Mouse (Mus musculus) midbrain, postnatal 0 days (tissue): ENCODE measurements around the gene Dnajc27. TPM values are rescaled to one million over a fixed set of nuclear protein-coding genes. Genes with fewer than 3 reads are reported as not detected.

ENCODE experiments used
- ATAC-seq: fragments of 200-750 bp; cut with Nextera tagmentation; 2 replicates; pipeline ENCODE4 v1.8.0; 2017; ENCODE audit warnings: moderate number of reproducible peaks, mild to moderate bottlenecking, moderate TSS enrichment, moderate library complexity; ENCODE audit not compliant: low FRiP score
- DNase-seq: peaks from one replicate; pipeline ENCODE4 v3.0.0-alpha.2; 2015; ENCODE audit warnings: low spot score
- H3K27ac ChIP-seq: fragments of 300-500 bp; sonication (generic); 2 replicates; pipeline ENCODE4 v1.5.1; 2014; ENCODE audit warnings: low read depth, mild to moderate bottlenecking, low read length, mixed read lengths
- H3K27me3 ChIP-seq: fragments of 300-500 bp; sonication (generic); 2 replicates; pipeline ENCODE4 v1.6.1; 2014; ENCODE audit warnings: low read length, control low read depth, mixed read lengths; ENCODE audit not compliant: insufficient read depth
- H3K36me3 ChIP-seq: fragments of 300-500 bp; sonication (generic); 2 replicates; pipeline ENCODE4 v1.6.1; 2014; ENCODE audit warnings: low read length, control low read depth, mixed read lengths; ENCODE audit not compliant: insufficient read depth
- H3K4me1 ChIP-seq: fragments of 300-500 bp; sonication (generic); 2 replicates; pipeline ENCODE4 v1.6.1; 2014; ENCODE audit warnings: mild to moderate bottlenecking, control low read depth, antibody characterized with exemption, low read length, mixed read lengths; ENCODE audit not compliant: insufficient read depth
- H3K4me2 ChIP-seq: fragments of 300-500 bp; sonication (generic); 2 replicates; pipeline ENCODE4 v1.6.1; 2014; ENCODE audit warnings: low read depth, mild to moderate bottlenecking, low read length, mixed read lengths; ENCODE audit not compliant: poor library complexity, severe bottlenecking
- H3K4me3 ChIP-seq: fragments of 300-500 bp; sonication (generic); 2 replicates; pipeline ENCODE4 v1.5.1; 2014; ENCODE audit warnings: low read depth, mild to moderate bottlenecking, low read length, moderate library complexity
- H3K9ac ChIP-seq: fragments of 300-500 bp; sonication (generic); replicated peaks from 2 replicates; pipeline ENCODE4 v1.6.1; 2014; ENCODE audit warnings: mild to moderate bottlenecking, low read length, moderate library complexity, mixed read lengths; ENCODE audit not compliant: poor library complexity, severe bottlenecking
- H3K9me3 ChIP-seq: fragments of 300-500 bp; sonication (generic); 2 replicates; pipeline ENCODE4 v1.6.1; 2016; ENCODE audit warnings: low read length, control low read depth
- CTCF ChIP-seq: IDR thresholded peaks from 2 replicates; pipeline ENCODE4 v1.5.1; 2016; ENCODE audit warnings: antibody characterized with exemption, mild to moderate bottlenecking
- WGBS: fragments of 180-500 bp; shearing (Covaris S2); extraction: QIAGEN DNeasy Blood & Tissue Kit; methylation state at CpG from one replicate; pipeline ENCODE4 v1.1.7; 2014; 5-methylcytosine and 5-hydroxymethylcytosine counted together
- polyA plus RNA-seq: library from polyadenylated mRNA; unstranded; fragments of >200 nt; fragmentation: Nextera tagmentation; extraction: Ambion mirVana; gene quantifications from 2 replicates; pipeline ENCODE4 v1.2.1, GENCODE M21; 2015
- total RNA-seq: library from RNA; depleted of rRNA; stranded (reverse); fragments of >200 nt; gene quantifications from 2 replicates; pipeline ENCODE4 v1.2.3, GENCODE M21; 2014

Gene Dnajc27
- total and polyA plus RNA-seq, 2 experiments from 2014 or later, result 26.1 to 51.9 TPM

- Histone ChIP-seq H3K9me3 (no peaks in the 10 kb centered on the region), H3K27ac (peak overlapping the region; percentile 83), H3K4me3 (peak overlapping the region; percentile 54), H3K4me1 (peaks cover 14% of the 10 kb centered on the region; the same call in 1 of the 2 replicates), H3K9ac (peak overlapping the region; percentile 74), H3K4me2 (peak overlapping the region; percentile 88), H3K27me3 (no peaks in the 10 kb centered on the region), H3K36me3 (no peaks in the 10 kb centered on the region; the same call in 1 of the 2 replicates)
- no peak for TF ChIP-seq CTCF
- no peak for DNase-seq
- 34% methylated on average over 11 of the region's 11 CpGs for WGBS
- peak; percentile 51 for ATAC-seq
Measured at GRCm38 (mm10) chr12:4133847-4134212, 51.4 kb downstream of the Dnajc27 start.

GRCm38 (mm10) chr12:4143179-4143578 lies 60.8 kb downstream of the Dnajc27 start:
- H3K9me3 ChIP-seq, result no peaks in the 10 kb centered on the region
- 92% methylated on average over 5 of the region's 5 CpGs for WGBS
- no peak overlapping the region for H3K27ac ChIP-seq
- H3K4me1 ChIP-seq, result peaks cover 8% of the 10 kb centered on the region; the same call in 1 of the 2 replicates
- ATAC-seq, result no peak
- no peaks in the 10 kb centered on the region for H3K27me3 ChIP-seq
- no peak for DNase-seq
- H3K4me2 ChIP-seq, result no peak overlapping the region
- peak; percentile 36 for TF ChIP-seq CTCF
- no peak overlapping the region for H3K4me3 ChIP-seq
- no peak overlapping the region for H3K9ac ChIP-seq
- H3K36me3 ChIP-seq, result 0 out of 2 replicates have a peak, but pooled peaks cover 7% of the 10 kb centered on the region

GRCm38 (mm10) chr12:4150936-4151335 lies 68.6 kb downstream of the Dnajc27 start:
- Histone ChIP-seq H3K4me1 (no peaks in the 10 kb centered on the region), H3K4me3 (no peak overlapping the region), H3K27me3 (no peaks in the 10 kb centered on the region), H3K4me2 (no peak overlapping the region), H3K9me3 (no peaks in the 10 kb centered on the region), H3K27ac (no peak overlapping the region), H3K9ac (no peak overlapping the region), H3K36me3 (no peaks in the 10 kb centered on the region)
- DNase-seq (no peak), ATAC-seq (no peak)
- TF ChIP-seq CTCF, result no peak
- 90% methylated on average over 2 of the region's 2 CpGs for WGBS

GRCm38 (mm10) chr12:4151969-4152368 lies 69.6 kb downstream of the Dnajc27 start:
- Histone ChIP-seq H3K4me2 (no peak overlapping the region), H3K9ac (no peak overlapping the region), H3K36me3 (no peaks in the 10 kb centered on the region), H3K4me3 (no peak overlapping the region), H3K27ac (no peak overlapping the region), H3K27me3 (no peaks in the 10 kb centered on the region), H3K4me1 (no peaks in the 10 kb centered on the region), H3K9me3 (no peaks in the 10 kb centered on the region)
- TF ChIP-seq CTCF, result no peak
- WGBS, result 81% methylated on average over 3 of the region's 3 CpGs
- ATAC-seq, result no peak
- DNase-seq, result no peak

GRCm38 (mm10) chr12:4157466-4157865 lies 75.1 kb downstream of the Dnajc27 start:
- no peak overlapping the region for H3K4me2 ChIP-seq
- 92% methylated on average over 2 of the region's 2 CpGs for WGBS
- no peak overlapping the region for H3K4me3 ChIP-seq
- no peak for DNase-seq
- no peaks in the 10 kb centered on the region for H3K9me3 ChIP-seq
- H3K4me1 ChIP-seq, result no peaks in the 10 kb centered on the region
- H3K9ac ChIP-seq, result no peak overlapping the region
- TF ChIP-seq CTCF, result no peak
- H3K27me3 ChIP-seq, result no peaks in the 10 kb centered on the region
- ATAC-seq, result no peak
- no peaks in the 10 kb centered on the region for H3K36me3 ChIP-seq
- H3K27ac ChIP-seq, result no peak overlapping the region

- WGBS, result 90% methylated on average over 3 of the region's 3 CpGs
- DNase-seq (no peak), ATAC-seq (no peak)
- Histone ChIP-seq H3K27me3 (no peaks in the 10 kb centered on the region), H3K27ac (no peak overlapping the region), H3K9me3 (no peaks in the 10 kb centered on the region), H3K4me1 (no peaks in the 10 kb centered on the region), H3K36me3 (no peaks in the 10 kb centered on the region), H3K9ac (no peak overlapping the region), H3K4me2 (no peak overlapping the region), H3K4me3 (no peak overlapping the region)
- TF ChIP-seq CTCF, result no peak
Measured at GRCm38 (mm10) chr12:4158179-4158578, 75.8 kb downstream of the Dnajc27 start.
